Comparison of ENCODE assay signal across 9 mouse cellular contexts in the genomic region with DNA sequence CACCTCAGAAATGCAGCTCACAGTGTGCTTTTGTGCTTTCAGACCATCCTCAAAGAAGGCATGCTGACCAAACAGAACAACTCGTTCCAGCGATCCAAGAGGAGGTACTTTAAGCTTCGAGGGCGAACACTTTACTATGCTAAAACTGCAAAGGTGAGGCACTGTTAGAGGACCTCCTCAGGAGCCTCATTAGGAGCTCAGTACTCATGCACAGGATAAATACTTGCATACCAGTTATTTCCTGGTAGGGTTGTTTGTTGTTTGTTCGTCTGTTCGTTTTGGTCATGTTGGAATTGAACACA. TPM values are rescaled to one million over a fixed set of nuclear protein-coding genes. Genes with fewer than 3 reads are reported as not detected.
DNase-seq lines count a peak whose midpoint lies in the region; ATAC-seq and TF ChIP-seq lines count a peak whose summit lies in the region.
"Had no signal": no experiment of that assay in that cellular context is flagged by ENCODE, and none has a peak within 500 bp of the region (broad histone marks: within the 10 kb centered on the region; RNA-seq: fewer than 3 reads in every experiment).

No protein-coding gene starts in this region.

- no peak overlapping the region for H3K4me3 ChIP-seq in heart, embryonic 14.5 days (ENCODE audit: control insufficient read depth in 1 of 2, insufficient read depth in 1 of 2, low read depth in 1 of 2, low read length in 2 of 2)
- H3K4me3 ChIP-seq in liver, adult 2 months (ENCODE audit: insufficient read depth, low read depth, low read length), result no peak overlapping the region
- no peak overlapping the region for H3K4me3 ChIP-seq in intestine, embryonic 16.5 days (ENCODE audit: low read length)
- no peak overlapping the region for H3K4me3 ChIP-seq in olfactory bulb, adult 2 months (ENCODE audit: insufficient read depth, low read depth, low read length)
- H3K4me3 ChIP-seq: midbrain, embryonic 15.5 days had no signal

- H3K79me2 ChIP-seq in liver, adult 2 months (ENCODE audit: control insufficient read depth, insufficient read depth, low read length), result peaks cover 26% of the 10 kb centered on the region; the same call in 1 of the 2 replicates

- H3K9ac ChIP-seq in heart, embryonic 14.5 days (ENCODE audit: low read length), result no peak overlapping the region; the same call in 1 of the 2 replicates
- H3K9ac ChIP-seq in liver, adult 2 months (ENCODE audit: low read depth, low read length), result peak overlapping the region; percentile 30; the same call in 1 of the 2 replicates
- H3K9ac ChIP-seq in intestine, embryonic 16.5 days (ENCODE audit: low read depth, low read length), result no peak overlapping the region
- H3K9ac ChIP-seq: midbrain, embryonic 15.5 days had no signal

- no peak for TF ChIP-seq CTCF in liver, adult 2 months (IDR thresholded peaks at IDR 0.05; ENCODE audit: low read depth, low read length)
- TF ChIP-seq CTCF in olfactory bulb, adult 2 months (IDR thresholded peaks at IDR 0.05; ENCODE audit: insufficient read depth, low read depth, low read length), result no peak

- intact Hi-C loops in heart, postnatal 36 days (cut with DNase I), result loop anchor here (2.0 kb wide), 2 partner anchors 15 to 25 kb away; no protein-coding TSS in a partner anchor

- WGBS in heart, embryonic 14.5 days, result 72% methylated on average over 6 of the region's 6 CpGs
- 77% methylated on average over 6 of the region's 6 CpGs for WGBS in liver, adult 2 months
- 87% methylated on average over 6 of the region's 6 CpGs for WGBS in intestine, embryonic 16.5 days
- WGBS in olfactory bulb, adult 2 months, result 52% methylated on average over 6 of the region's 6 CpGs

- no peaks in the 10 kb centered on the region for H3K27me3 ChIP-seq in heart, embryonic 14.5 days (ENCODE audit: control insufficient read depth, insufficient read depth, low read length)
- no peaks in the 10 kb centered on the region for H3K27me3 ChIP-seq in liver, adult 2 months (ENCODE audit: control insufficient read depth, insufficient read depth, low read length)
- no peaks in the 10 kb centered on the region for H3K27me3 ChIP-seq in intestine, embryonic 16.5 days (replicated peaks; ENCODE audit: control insufficient read depth, insufficient read depth, low read length)
- H3K27me3 ChIP-seq: midbrain, embryonic 15.5 days had no signal

- no peak for ATAC-seq in heart, embryonic 14.5 days (ENCODE audit: insufficient number of reproducible peaks, insufficient read depth, low FRiP score, low read depth)
- no peak for ATAC-seq in intestine, embryonic 16.5 days
- ATAC-seq: midbrain, embryonic 15.5 days had no signal

- H3K27ac ChIP-seq in heart, embryonic 14.5 days (replicated peaks in 1 of 2; ENCODE audit: control insufficient read depth in 1 of 2, insufficient read depth in 1 of 2, low read depth in 2 of 2, low read length in 2 of 2), result peak overlapping the region; percentile 87 to 96
- peak overlapping the region; percentile 82 for H3K27ac ChIP-seq in liver, adult 2 months (replicated peaks; ENCODE audit: insufficient read depth, low read depth, low read length)
- H3K27ac ChIP-seq in intestine, embryonic 16.5 days (ENCODE audit: low read length), result peak overlapping the region; percentile 62
- peak overlapping the region; percentile 48; the same call in 1 of the 2 replicates for H3K27ac ChIP-seq in olfactory bulb, adult 2 months (ENCODE audit: insufficient read depth, low read depth, low read length)
- H3K27ac ChIP-seq: midbrain, embryonic 15.5 days had no signal

- DNase-seq in heart, postnatal 36 days, result no peak
- DNase-seq in liver, adult 2 months (ENCODE audit: extremely low read depth, low read depth, low spot score), result no peak
- DNase-seq in liver, result no peak
- DNase-seq in spleen, postnatal 36 days (ENCODE audit: low spot score in 2 of 2), result no peak
- DNase-seq in right cerebral cortex, adult 18-20 months, result no peak

- H3K4me2 ChIP-seq in heart, embryonic 14.5 days (ENCODE audit: low read length), result peak overlapping the region; percentile 34
- H3K4me2 ChIP-seq in intestine, embryonic 16.5 days (ENCODE audit: low read depth, low read length), result no peak overlapping the region
- H3K4me2 ChIP-seq: midbrain, embryonic 15.5 days had no signal

- peaks cover 20% of the 10 kb centered on the region for H3K36me3 ChIP-seq in heart, embryonic 14.5 days (ENCODE audit: control insufficient read depth, insufficient read depth, low read length)
- peaks cover 5% of the 10 kb centered on the region; the same call in 1 of the 2 replicates for H3K36me3 ChIP-seq in liver, adult 2 months (ENCODE audit: control insufficient read depth, insufficient read depth, low read length)
- no peaks in the 10 kb centered on the region for H3K36me3 ChIP-seq in intestine, embryonic 16.5 days (ENCODE audit: control insufficient read depth, insufficient read depth, low read length)
- H3K36me3 ChIP-seq: midbrain, embryonic 15.5 days had no signal

- H3K4me1 ChIP-seq in heart, embryonic 14.5 days (ENCODE audit: control insufficient read depth in 2 of 2, insufficient read depth in 2 of 2, low read length in 2 of 2), result peaks cover 26 to 65% of the 10 kb centered on the region in 2 experiments
- H3K4me1 ChIP-seq in liver, adult 2 months (ENCODE audit: control insufficient read depth, insufficient read depth, low read length), result peaks cover 15% of the 10 kb centered on the region
- H3K4me1 ChIP-seq in intestine, embryonic 16.5 days (ENCODE audit: control insufficient read depth, insufficient read depth, low read length), result peaks cover 26% of the 10 kb centered on the region
- H3K4me1 ChIP-seq in olfactory bulb, adult 2 months (ENCODE audit: control insufficient read depth, insufficient read depth, low read length), result peaks cover 8% of the 10 kb centered on the region

- no peak for TF ChIP-seq POLR2A in liver, adult 2 months (IDR thresholded peaks at IDR 0.05; ENCODE audit: extremely low read depth, insufficient read depth, low read length)
- no peak for TF ChIP-seq POLR2A in olfactory bulb, adult 2 months (IDR thresholded peaks at IDR 0.05; ENCODE audit: insufficient read depth, low read depth, low read length)

- no peaks in the 10 kb centered on the region for H3K9me3 ChIP-seq in heart, embryonic 14.5 days (ENCODE audit: control insufficient read depth, low read length)
- no peaks in the 10 kb centered on the region for H3K9me3 ChIP-seq in intestine, embryonic 16.5 days (ENCODE audit: control insufficient read depth, low read length)
- H3K9me3 ChIP-seq: midbrain, embryonic 15.5 days had no signal

RNA-seq across cellular contexts. Expression of gene Dgkd, which starts 27.2 kb away (rescaled TPM):
- polyA plus RNA-seq in heart, embryonic 14.5 days (2014; fragmentation: Nextera tagmentation; extraction: Ambion mirVana), result 24.7 and 29.4 TPM in 2 replicates
- 10 to 100 TPM; 51.1 to 56.3 TPM for total RNA-seq in heart, postnatal 36 days (2021)
- total RNA-seq in liver, adult 2 months (2014; rRNA removed), result 12.4 and 14.8 TPM in 2 replicates
- 7.1 and 9.6 TPM in 2 replicates for polyA plus RNA-seq in liver, adult 2 months (2012; rRNA removed)
- polyA plus RNA-seq in intestine, embryonic 16.5 days (2015; fragmentation: Nextera tagmentation; extraction: Ambion mirVana), result 24.0 and 26.9 TPM in 2 replicates
- 128 and 379 TPM in 2 replicates for polyA plus RNA-seq in olfactory bulb, adult 2 months (2012; ENCODE audit: insufficient read depth, insufficient read length, low replicate concordance, missing spikeins)
